Mouse (Mus musculus): ENCODE results near the gene 2010111I01Rik.

DNA sequence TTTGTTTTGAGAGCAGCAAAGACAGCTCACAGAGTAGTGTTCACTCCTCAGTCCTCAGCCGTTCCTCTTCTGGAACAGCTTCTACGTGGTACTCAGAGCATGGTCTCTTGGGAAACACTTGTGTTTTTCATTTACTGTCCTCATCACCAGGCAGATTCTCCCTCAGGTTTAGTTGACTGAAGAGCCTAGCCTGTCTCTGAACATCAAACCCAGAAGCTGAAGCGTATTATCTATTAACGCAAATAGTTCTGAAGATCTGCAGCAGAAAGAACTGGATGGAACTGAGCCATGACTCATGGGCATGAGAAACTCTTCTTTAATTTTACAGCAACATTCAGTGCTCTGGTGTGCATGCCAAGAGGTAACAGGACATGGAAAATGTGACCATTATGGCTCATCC, 385.4 kb downstream of the 2010111I01Rik start:
- TF ChIP-seq CTCF (IDR thresholded peaks at IDR 0.05; ENCODE audit: extremely low read depth, insufficient read depth, low read length) (no peak), POLR2A (IDR thresholded peaks at IDR 0.05; ENCODE audit: extremely low read depth, insufficient read depth, low read length) (no peak)
